Mouse (Mus musculus) embryonic facial prominence, embryonic 14.5 days (tissue): ENCODE measurements around the gene Pcnx3. TPM values are rescaled to one million over a fixed set of nuclear protein-coding genes. Genes with fewer than 3 reads are reported as not detected.

Source experiments
- ATAC-seq: fragments of 200-750 bp; cut with Nextera tagmentation; 2 replicates; pipeline ENCODE4 v1.8.0; 2017; ENCODE audit warnings: low read depth, moderate number of reproducible peaks, moderate TSS enrichment
- DNase-seq: peaks from one replicate; pipeline ENCODE4 v3.0.0-alpha.2; 2015; ENCODE audit warnings: low spot score
- H3K27ac ChIP-seq: fragments of 300-500 bp; sonication (generic); replicated peaks from 2 replicates; pipeline ENCODE4 v1.5.1; 2014; ENCODE audit warnings: low read depth, mild to moderate bottlenecking, low read length, moderate library complexity
- H3K27me3 ChIP-seq: fragments of 300-500 bp; sonication (generic); replicated peaks from 2 replicates; pipeline ENCODE4 v1.6.1; 2014; ENCODE audit warnings: low read length; ENCODE audit not compliant: control insufficient read depth, insufficient read depth
- H3K36me3 ChIP-seq: fragments of 300-500 bp; sonication (generic); 2 replicates; pipeline ENCODE4 v1.6.1; 2014; ENCODE audit warnings: low read length, mixed read lengths; ENCODE audit not compliant: control insufficient read depth, insufficient read depth
- H3K4me1 ChIP-seq: fragments of 300-500 bp; sonication (generic); 2 replicates; pipeline ENCODE4 v1.6.1; 2014; ENCODE audit warnings: antibody characterized with exemption, low read length; ENCODE audit not compliant: control insufficient read depth, insufficient read depth
- H3K4me2 ChIP-seq: fragments of 300-500 bp; sonication (generic); 2 replicates; pipeline ENCODE4 v1.6.1; 2014; ENCODE audit warnings: low read depth, mild to moderate bottlenecking, low read length, moderate library complexity, mixed read lengths
- H3K4me3 ChIP-seq: fragments of 300-500 bp; sonication (generic); 2 replicates; pipeline ENCODE4 v1.5.1; 2014; ENCODE audit warnings: low read depth, mild to moderate bottlenecking, low read length
- H3K9ac ChIP-seq: fragments of 300-500 bp; sonication (generic); 2 replicates; pipeline ENCODE4 v1.6.1; 2014; ENCODE audit warnings: low read depth, mild to moderate bottlenecking, low read length, moderate library complexity, mixed read lengths
- H3K9me3 ChIP-seq: fragments of 300-500 bp; sonication (generic); 2 replicates; pipeline ENCODE4 v1.6.1; 2016; ENCODE audit warnings: low read length; ENCODE audit not compliant: control insufficient read depth
- WGBS: fragments of 180-500 bp; shearing (Covaris S2); extraction: QIAGEN DNeasy Blood & Tissue Kit; methylation state at CpG from one replicate; pipeline ENCODE4 v1.1.7; 2014; 5-methylcytosine and 5-hydroxymethylcytosine counted together
- polyA plus RNA-seq: library from polyadenylated mRNA; unstranded; fragments of >200 nt; fragmentation: Nextera tagmentation; extraction: Ambion mirVana; gene quantifications from 2 replicates; pipeline ENCODE4 v1.2.1, GENCODE M21; 2014

Pcnx3 gene
- polyA plus RNA-seq, 1 experiment from 2014 or later, result 24.1 TPM

DNA sequence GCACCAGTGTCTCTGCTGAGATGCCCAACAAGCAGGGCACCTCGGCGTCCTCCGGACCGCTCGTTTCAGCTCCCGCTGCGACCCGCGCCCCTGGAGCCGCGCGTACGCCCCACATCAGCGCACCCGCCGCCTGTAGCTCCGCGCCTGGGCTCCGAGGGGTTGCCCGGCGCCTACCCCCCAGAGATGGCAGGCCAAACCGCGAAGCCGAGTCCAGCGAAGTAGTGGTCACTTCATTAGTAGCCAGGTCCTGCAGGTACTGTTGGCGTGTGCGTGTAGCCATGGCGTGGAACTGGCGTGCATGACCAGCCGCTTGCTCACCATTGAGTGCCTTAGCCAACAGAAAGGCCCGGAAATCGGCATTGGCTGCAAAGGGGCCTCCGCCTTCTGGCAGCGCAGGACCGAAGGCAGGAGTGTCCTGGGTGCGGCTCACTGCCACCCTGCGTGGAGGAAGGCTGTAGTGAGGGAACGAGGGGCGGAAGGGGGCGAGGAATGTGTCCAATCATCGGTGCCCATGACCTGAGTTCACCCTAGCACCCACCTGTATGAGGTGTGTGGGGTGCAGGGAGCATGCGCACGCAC is 33.9 kb downstream of the Pcnx3 start:
- DNase-seq, result no peak
- WGBS, result 18% methylated on average over 40 of the region's 43 CpGs
- ATAC-seq, result peak; percentile 20
- H3K27ac ChIP-seq, result no peak overlapping the region
- H3K4me3 ChIP-seq, result peak overlapping the region; percentile 43
- peaks cover 7% of the 10 kb centered on the region; the same call in 1 of the 2 replicates for H3K4me1 ChIP-seq
- peak overlapping the region; percentile 74 for H3K4me2 ChIP-seq
- peaks cover 25% of the 10 kb centered on the region for H3K27me3 ChIP-seq
- peaks cover 40% of the 10 kb centered on the region for H3K36me3 ChIP-seq
- H3K9me3 ChIP-seq, result no peaks in the 10 kb centered on the region
- peak overlapping the region; percentile 51 for H3K9ac ChIP-seq

DNA sequence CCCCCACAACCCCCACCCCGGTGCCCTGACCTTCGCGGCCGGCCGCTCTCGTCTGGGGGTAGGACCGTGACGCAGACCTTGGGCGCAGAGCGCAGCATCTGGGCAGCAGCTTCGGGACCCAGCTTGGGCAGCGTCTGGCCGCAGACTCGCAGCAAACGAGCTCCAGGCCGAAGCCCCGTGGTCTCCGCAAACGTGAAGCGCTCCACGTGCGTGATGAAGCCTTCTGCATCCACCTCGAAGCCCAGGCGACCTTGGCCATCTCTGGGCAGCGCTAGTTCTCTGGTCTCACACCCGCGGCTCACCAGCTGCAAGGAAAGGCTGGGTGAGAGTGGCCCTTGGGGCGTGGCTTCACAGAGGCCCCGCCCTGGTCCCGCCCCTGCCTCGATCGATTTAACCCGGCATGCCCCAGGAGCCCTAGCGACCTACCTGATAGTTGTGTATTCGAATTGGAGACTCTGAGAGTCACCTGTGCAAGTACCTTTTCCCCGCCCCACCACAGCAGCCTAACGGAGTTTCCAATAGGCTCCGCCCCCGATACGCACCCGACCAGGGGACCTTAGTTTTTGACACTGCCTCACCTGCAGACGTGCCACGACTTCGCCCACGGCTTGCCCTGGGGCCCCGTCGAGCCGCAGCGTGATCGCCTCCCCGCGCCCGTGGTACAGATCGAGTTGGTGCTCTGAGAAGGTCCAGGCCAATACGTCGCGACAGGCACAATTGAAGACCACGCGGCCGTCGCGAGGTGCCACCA is 34.6 kb downstream of the Pcnx3 start:
- H3K4me2 ChIP-seq, result peak overlapping the region; percentile 74
- no peak overlapping the region for H3K27ac ChIP-seq
- peaks cover 38% of the 10 kb centered on the region for H3K36me3 ChIP-seq
- H3K9me3 ChIP-seq, result no peaks in the 10 kb centered on the region
- H3K4me1 ChIP-seq, result peaks cover 7% of the 10 kb centered on the region; the same call in 1 of the 2 replicates
- H3K4me3 ChIP-seq, result peak overlapping the region; percentile 43
- WGBS, result 6% methylated on average over 33 of the region's 62 CpGs
- peak; percentile 59 for DNase-seq
- peak overlapping the region; percentile 51 for H3K9ac ChIP-seq
- ATAC-seq, result peak; percentile 62
- H3K27me3 ChIP-seq, result peaks cover 25% of the 10 kb centered on the region

DNA sequence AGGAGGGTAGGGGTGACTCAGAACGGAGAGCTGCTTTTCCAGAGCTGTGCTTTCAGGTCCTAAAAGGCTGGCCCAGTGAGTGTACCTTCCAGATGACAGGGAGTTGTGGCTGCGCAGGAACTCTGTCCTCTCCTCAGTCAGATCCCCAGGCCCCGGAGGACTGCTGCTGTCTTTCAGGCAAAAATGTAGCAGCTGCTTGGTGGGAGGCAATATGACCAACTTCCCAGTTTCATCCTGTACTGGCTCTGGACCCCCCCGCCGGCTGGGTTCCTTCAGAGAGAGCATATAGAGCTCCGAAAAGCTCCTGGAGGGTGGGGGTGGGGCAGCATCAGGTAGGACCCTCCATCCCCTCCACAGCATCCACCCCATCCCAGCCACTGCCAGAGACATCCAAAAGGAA is 36.1 kb downstream of the Pcnx3 start:
- Histone ChIP-seq H3K36me3 (peaks cover 43% of the 10 kb centered on the region), H3K9ac (no peak overlapping the region), H3K4me3 (no peak overlapping the region), H3K27me3 (peaks cover 25% of the 10 kb centered on the region), H3K9me3 (no peaks in the 10 kb centered on the region), H3K4me2 (no peak overlapping the region), H3K27ac (no peak overlapping the region), H3K4me1 (peaks cover 12% of the 10 kb centered on the region)
- DNase-seq (no peak), ATAC-seq (no peak)
- WGBS, result 76% methylated on average over 6 of the region's 6 CpGs

DNA sequence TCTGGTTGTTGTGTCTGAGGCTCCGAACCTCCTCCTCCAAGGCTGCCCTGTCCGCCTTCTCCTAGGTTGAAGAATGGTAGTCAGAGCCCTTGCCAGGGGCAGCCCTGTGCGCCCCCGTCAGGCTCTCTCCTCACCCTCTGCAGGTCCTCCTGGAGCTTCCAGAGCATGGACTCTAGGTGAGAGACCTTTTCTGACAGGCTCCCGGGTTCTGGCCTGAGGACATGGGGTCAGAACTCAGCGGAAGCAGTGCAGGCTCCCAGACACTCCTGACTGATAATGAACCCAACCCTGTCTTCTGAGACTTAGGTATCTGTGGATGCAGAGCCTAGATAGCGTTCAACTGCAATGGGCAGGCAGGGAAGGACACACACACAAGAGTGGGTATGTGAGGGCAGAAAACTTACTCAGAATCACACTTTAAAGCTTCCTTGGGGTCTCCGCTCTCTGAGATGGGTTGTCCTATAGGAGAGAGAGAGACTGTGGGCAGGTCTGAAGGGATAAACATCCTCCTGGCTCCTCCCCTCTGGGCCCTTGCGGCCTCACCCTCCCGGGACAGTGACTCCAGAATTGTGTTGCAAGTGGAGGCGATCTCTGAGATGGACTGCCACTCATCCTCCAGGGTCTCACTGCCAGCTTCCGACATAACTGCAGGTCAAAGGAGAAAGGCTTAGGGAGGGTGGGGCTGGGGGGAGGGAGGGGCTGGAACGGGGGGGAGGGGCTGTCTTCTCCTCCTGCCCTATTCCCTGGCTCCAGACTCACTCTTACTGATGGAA is 37.0 kb downstream of the Pcnx3 start:
- DNase-seq, result no peak
- no peak for ATAC-seq
- Histone ChIP-seq H3K27me3 (peaks cover 25% of the 10 kb centered on the region), H3K36me3 (peaks cover 49% of the 10 kb centered on the region), H3K9ac (no peak overlapping the region), H3K4me1 (peaks cover 12% of the 10 kb centered on the region), H3K9me3 (no peaks in the 10 kb centered on the region), H3K27ac (no peak overlapping the region), H3K4me2 (no peak overlapping the region), H3K4me3 (no peak overlapping the region)
- 57% methylated on average over 13 of the region's 13 CpGs for WGBS

DNA sequence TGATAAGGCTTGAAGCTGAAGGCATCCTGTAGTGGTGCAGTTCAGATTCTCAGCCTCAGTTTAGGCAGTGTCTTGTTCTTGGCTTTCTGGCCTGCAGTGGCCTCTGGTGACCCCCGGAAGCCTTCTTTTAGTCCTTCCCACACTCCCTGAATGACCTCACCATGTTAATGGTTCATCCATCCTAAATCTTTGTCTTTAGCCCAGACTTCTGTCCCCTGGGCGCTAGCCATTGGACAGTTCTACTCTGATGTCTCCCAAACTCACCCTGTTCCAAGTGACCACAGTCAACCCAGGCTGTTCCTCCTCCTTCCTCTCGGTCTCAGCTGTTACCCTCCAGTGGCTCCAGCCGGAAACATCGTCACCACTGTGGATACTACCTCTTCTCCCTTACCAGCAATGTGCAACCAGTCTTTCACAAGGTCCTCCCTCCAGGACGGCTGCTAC is 39.4 kb downstream of the Pcnx3 start:
- Histone ChIP-seq H3K9ac (peak overlapping the region; percentile 41), H3K27me3 (peaks cover 8% of the 10 kb centered on the region), H3K4me1 (peaks cover 11% of the 10 kb centered on the region), H3K4me2 (peak overlapping the region; percentile 67), H3K9me3 (no peaks in the 10 kb centered on the region), H3K36me3 (peaks cover 61% of the 10 kb centered on the region), H3K27ac (peak overlapping the region; percentile 80; the same call in 1 of the 2 replicates), H3K4me3 (peak overlapping the region; percentile 33)
- ATAC-seq, result no peak
- 65% methylated on average over 6 of the region's 6 CpGs for WGBS
- DNase-seq, result no peak

DNA sequence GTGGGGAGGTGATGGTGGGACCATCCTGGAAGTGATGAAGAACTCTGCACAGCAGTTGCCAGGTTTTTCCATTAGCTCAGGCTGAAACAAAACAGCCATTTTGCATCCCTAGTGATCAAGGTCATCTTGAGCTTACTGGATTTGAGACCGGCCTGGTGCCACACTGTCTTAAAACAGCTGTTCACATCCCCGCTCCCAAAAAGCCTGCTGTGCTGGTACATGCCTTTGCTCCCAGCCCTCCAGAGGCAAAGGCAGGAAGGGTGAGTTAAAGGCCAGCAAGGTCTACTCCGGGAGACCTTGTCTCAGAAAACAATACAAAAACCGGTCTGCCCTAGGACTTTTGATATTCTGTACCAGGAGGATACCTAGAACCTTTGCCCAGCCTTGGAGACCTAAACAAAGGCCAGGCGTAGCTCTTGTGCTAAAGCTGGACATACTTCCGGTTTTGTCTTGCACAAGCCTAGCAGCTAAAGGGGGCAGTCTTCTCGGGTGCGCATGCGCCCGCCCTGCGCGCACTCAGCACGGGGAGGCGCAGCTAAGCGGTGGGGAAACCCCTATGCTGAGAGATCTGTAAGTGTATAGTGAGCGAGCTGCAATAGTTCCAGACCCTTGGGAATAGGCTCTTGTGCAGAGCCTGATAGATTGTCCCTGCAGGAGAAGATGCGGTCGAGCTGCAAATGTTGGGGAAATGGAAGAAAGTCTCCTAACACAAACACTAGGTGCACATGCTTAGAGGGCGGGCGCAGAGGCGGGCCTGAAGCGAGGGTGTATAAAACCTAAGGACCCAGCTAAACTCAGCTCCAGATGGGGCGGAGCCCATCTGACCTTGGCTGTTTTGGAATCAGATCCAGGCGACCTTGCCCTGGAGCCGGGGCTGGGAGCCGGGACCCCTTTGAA is 40.1 kb downstream of the Pcnx3 start:
- ATAC-seq, result peak; percentile 95
- 7% methylated on average over 26 of the region's 26 CpGs for WGBS
- Histone ChIP-seq H3K4me2 (peak overlapping the region; percentile 67), H3K27ac (peak overlapping the region; percentile 80), H3K9me3 (no peaks in the 10 kb centered on the region), H3K4me3 (peak overlapping the region; percentile 33), H3K9ac (peak overlapping the region; percentile 41), H3K4me1 (peaks cover 5% of the 10 kb centered on the region), H3K27me3 (0 out of 2 replicates have a peak, but pooled peaks cover under 1% of the 10 kb centered on the region), H3K36me3 (peaks cover 68% of the 10 kb centered on the region)
- peak; percentile 93 for DNase-seq

DNA sequence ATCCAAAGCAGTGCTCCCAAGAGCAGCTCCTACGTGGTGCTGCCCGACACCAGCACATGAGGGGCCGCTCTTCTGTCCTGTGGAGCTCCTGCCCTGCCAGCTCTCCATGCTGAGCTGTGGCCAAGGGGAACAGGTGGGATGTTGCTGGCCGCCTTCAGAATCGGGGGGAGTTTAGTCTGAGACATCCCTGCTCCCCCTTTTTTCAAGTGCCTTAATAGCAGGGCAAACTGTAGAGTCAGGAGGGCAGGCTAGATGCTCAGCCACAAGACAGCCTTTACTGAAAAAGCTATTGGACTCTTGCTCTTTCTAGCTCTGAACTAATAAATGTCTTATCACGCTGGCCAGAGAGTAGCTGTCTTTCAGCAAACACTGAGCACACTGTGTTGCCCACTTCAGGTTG is 40.9 kb downstream of the Pcnx3 start:
- peaks cover 77% of the 10 kb centered on the region for H3K36me3 ChIP-seq
- peaks cover 5% of the 10 kb centered on the region for H3K4me1 ChIP-seq
- DNase-seq, result no peak
- 95% methylated on average over 6 of the region's 6 CpGs for WGBS
- peak overlapping the region; percentile 80; the same call in 1 of the 2 replicates for H3K27ac ChIP-seq
- ATAC-seq, result no peak
- H3K9ac ChIP-seq, result peak overlapping the region; percentile 2; the same call in 1 of the 2 replicates
- no peaks in the 10 kb centered on the region for H3K27me3 ChIP-seq
- no peak overlapping the region for H3K4me2 ChIP-seq
- H3K9me3 ChIP-seq, result no peaks in the 10 kb centered on the region
- H3K4me3 ChIP-seq, result no peak overlapping the region
